Mouse (Mus musculus) lung, embryonic 14.5 days (tissue): ENCODE data around the gene Nos3. TPM values are rescaled to one million over a fixed set of nuclear protein-coding genes. Genes with fewer than 3 reads are reported as not detected.

ENCODE experiments used
- ATAC-seq: fragments of 200-750 bp; cut with Nextera tagmentation; 2 replicates; pipeline ENCODE4 v1.8.0; 2017; ENCODE audit warnings: mild to moderate bottlenecking, moderate TSS enrichment, moderate library complexity; ENCODE audit not compliant: insufficient read depth
- DNase-seq: peaks from one replicate; pipeline ENCODE4 v3.0.0-alpha.2; 2015
- H3K27ac ChIP-seq: fragments of 300-500 bp; sonication (generic); 2 replicates; pipeline ENCODE4 v1.5.1; 2014; ENCODE audit warnings: low read depth, mild to moderate bottlenecking, moderate library complexity
- H3K27me3 ChIP-seq: fragments of 300-500 bp; sonication (generic); 2 replicates; pipeline ENCODE4 v1.6.1; 2014; ENCODE audit warnings: low read length, control low read depth; ENCODE audit not compliant: insufficient read depth
- H3K36me3 ChIP-seq: fragments of 300-500 bp; sonication (generic); 2 replicates; pipeline ENCODE4 v1.6.1; 2014; ENCODE audit warnings: control low read depth; ENCODE audit not compliant: insufficient read depth
- H3K4me1 ChIP-seq: fragments of 300-500 bp; sonication (generic); 2 replicates; pipeline ENCODE4 v1.6.1; 2014; ENCODE audit warnings: antibody characterized with exemption, control low read depth; ENCODE audit not compliant: insufficient read depth
- H3K4me2 ChIP-seq: fragments of 300-500 bp; sonication (generic); 2 replicates; pipeline ENCODE4 v1.6.1; 2014; ENCODE audit warnings: mild to moderate bottlenecking
- H3K4me3 ChIP-seq: fragments of 300-500 bp; sonication (generic); 2 replicates; pipeline ENCODE4 v1.5.1; 2014; ENCODE audit warnings: low read depth, low read length
- H3K9ac ChIP-seq: fragments of 300-500 bp; sonication (generic); 2 replicates; pipeline ENCODE4 v1.6.1; 2014
- H3K9me3 ChIP-seq: fragments of 300-500 bp; sonication (generic); 2 replicates; pipeline ENCODE4 v1.6.1; 2016; ENCODE audit warnings: low read depth, low read length, control low read depth
- CTCF ChIP-seq: IDR thresholded peaks from 2 replicates; pipeline ENCODE4 v1.5.1; 2016; ENCODE audit warnings: antibody characterized with exemption, low read depth
- WGBS: fragments of 180-500 bp; shearing (Covaris S2); extraction: QIAGEN DNeasy Blood & Tissue Kit; methylation state at CpG from one replicate; pipeline ENCODE4 v1.1.7; 2014; 5-methylcytosine and 5-hydroxymethylcytosine counted together
- polyA plus RNA-seq: library from polyadenylated mRNA; unstranded; fragments of >200 nt; fragmentation: Nextera tagmentation; extraction: Ambion mirVana; gene quantifications from 2 replicates; pipeline ENCODE4 v1.2.1, GENCODE M21; 2014

Gene Nos3
- polyA plus RNA-seq, result 13.8 and 15.7 TPM in 2 replicates

- Histone ChIP-seq H3K4me1 (no peaks in the 10 kb centered on the region), H3K27me3 (no peaks in the 10 kb centered on the region), H3K4me2 (peak within 1 kb of the TSS; percentile 46), H3K9ac (0 out of 2 replicates have a peak within 1 kb of the TSS, but pooled peaks have one; percentile 4), H3K9me3 (no peaks in the 10 kb centered on the region), H3K36me3 (no peaks in the 10 kb centered on the region), H3K27ac (peak within 1 kb of the TSS; percentile 19; the same call in 1 of the 2 replicates), H3K4me3 (peak within 1 kb of the TSS; percentile 23)
- WGBS, result 50% methylated on average over 12 of the region's 12 CpGs
- peak; percentile 47 for DNase-seq
- no peak; the same call in 1 of the 2 replicates for ATAC-seq
- no peak for TF ChIP-seq CTCF
Observed at GRCm38 (mm10) chr5:24364508-24364907, at the start of gene Nos3. Gene Nos3 (plus strand): TSS chr5:24364810.

DNA sequence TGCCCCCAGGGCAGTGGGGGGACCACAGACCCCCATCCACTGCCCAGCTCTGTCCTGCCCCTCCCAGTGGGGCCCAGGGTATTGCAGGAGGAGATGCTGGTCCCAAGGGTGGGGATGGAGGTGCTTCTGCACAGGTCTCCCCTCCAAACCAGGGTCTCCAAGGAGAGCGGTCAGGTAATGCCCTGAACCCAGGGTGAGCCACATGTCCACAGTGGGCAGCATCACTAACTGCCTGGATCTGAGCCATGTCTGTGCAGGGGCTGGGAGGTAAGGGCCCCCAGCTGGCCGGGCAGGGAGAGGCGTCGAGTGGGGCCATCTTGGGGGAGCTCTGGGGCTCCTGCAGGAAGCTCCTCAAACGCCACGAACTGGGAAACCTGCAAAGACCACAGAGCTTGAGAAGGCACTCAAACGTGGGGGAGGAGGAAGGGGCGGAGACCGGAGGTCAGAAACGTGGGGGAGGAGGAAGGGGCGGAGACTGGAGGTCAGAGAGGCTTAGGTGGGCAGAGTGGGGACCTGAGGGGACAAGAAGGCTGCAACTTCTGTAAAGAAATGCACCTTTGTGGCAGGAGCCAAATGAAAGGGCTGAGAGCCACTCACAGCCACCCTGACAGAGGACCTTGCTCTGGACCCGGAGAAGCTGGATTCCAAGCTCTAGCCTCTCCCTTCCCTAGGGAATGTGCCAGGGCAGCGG lies 44.7 kb upstream of the Nos3 start:
- TF ChIP-seq CTCF, result no peak
- H3K9ac ChIP-seq, result no peak overlapping the region
- peak overlapping the region; percentile 31 for H3K4me2 ChIP-seq
- peaks cover 10% of the 10 kb centered on the region; the same call in 1 of the 2 replicates for H3K36me3 ChIP-seq
- ATAC-seq (peak; percentile 49; the same call in 1 of the 2 replicates), DNase-seq (peak; percentile 56)
- peaks cover 11% of the 10 kb centered on the region; the same call in 1 of the 2 replicates for H3K4me1 ChIP-seq
- no peak overlapping the region for H3K4me3 ChIP-seq
- 17% methylated on average over 13 of the region's 13 CpGs for WGBS
- peaks cover 7% of the 10 kb centered on the region; the same call in 1 of the 2 replicates for H3K27me3 ChIP-seq
- no peaks in the 10 kb centered on the region for H3K9me3 ChIP-seq
- peak overlapping the region; percentile 16; the same call in 1 of the 2 replicates for H3K27ac ChIP-seq

- Histone ChIP-seq H3K9me3 (no peaks in the 10 kb centered on the region), H3K27me3 (peaks cover 7% of the 10 kb centered on the region; the same call in 1 of the 2 replicates), H3K4me1 (peaks cover 11% of the 10 kb centered on the region; the same call in 1 of the 2 replicates), H3K27ac (peak overlapping the region; percentile 15; the same call in 1 of the 2 replicates), H3K4me2 (peak overlapping the region; percentile 31), H3K9ac (no peak overlapping the region), H3K36me3 (peaks cover 11% of the 10 kb centered on the region; the same call in 1 of the 2 replicates), H3K4me3 (no peak overlapping the region)
- ATAC-seq, result peak; percentile 4; the same call in 1 of the 2 replicates
- no peak for DNase-seq
- 37% methylated on average over 6 of the region's 6 CpGs for WGBS
- no peak for TF ChIP-seq CTCF
Observed at GRCm38 (mm10) chr5:24320467-24320813, 44.2 kb upstream of the Nos3 start.

GRCm38 (mm10) chr5:24320894-24321293 lies 43.7 kb upstream of the Nos3 start:
- TF ChIP-seq CTCF, result no peak
- H3K9me3 ChIP-seq, result no peaks in the 10 kb centered on the region
- H3K4me1 ChIP-seq, result peaks cover 11% of the 10 kb centered on the region; the same call in 1 of the 2 replicates
- peaks cover 7% of the 10 kb centered on the region; the same call in 1 of the 2 replicates for H3K27me3 ChIP-seq
- H3K9ac ChIP-seq, result no peak overlapping the region
- no peak for DNase-seq
- H3K4me2 ChIP-seq, result 0 out of 2 replicates have a peak overlapping the region, but pooled peaks have one; percentile 31
- no peak overlapping the region for H3K27ac ChIP-seq
- peaks cover 15% of the 10 kb centered on the region; the same call in 1 of the 2 replicates for H3K36me3 ChIP-seq
- ATAC-seq, result no peak
- 54% methylated on average over 5 of the region's 5 CpGs for WGBS
- H3K4me3 ChIP-seq, result no peak overlapping the region

GRCm38 (mm10) chr5:24321711-24322682 lies 42.6 kb upstream of the Nos3 start:
- no peak for ATAC-seq

GRCm38 (mm10) chr5:24325251-24325650 lies 39.4 kb upstream of the Nos3 start:
- H3K9ac ChIP-seq, result no peak overlapping the region

More at GRCm38 (mm10) chr5:24321711-24322682, 42.6 kb upstream of the Nos3 start:
- H3K4me3 ChIP-seq, result no peak overlapping the region
- no peaks in the 10 kb centered on the region for H3K9me3 ChIP-seq
- peaks cover 20% of the 10 kb centered on the region; the same call in 1 of the 2 replicates for H3K36me3 ChIP-seq
- H3K27me3 ChIP-seq, result peaks cover 7% of the 10 kb centered on the region; the same call in 1 of the 2 replicates
- no peak for TF ChIP-seq CTCF
- peaks cover 11% of the 10 kb centered on the region; the same call in 1 of the 2 replicates for H3K4me1 ChIP-seq
- no peak for DNase-seq
- no peak overlapping the region for H3K27ac ChIP-seq
- no peak overlapping the region for H3K4me2 ChIP-seq
- H3K9ac ChIP-seq, result no peak overlapping the region
- WGBS, result 20% methylated on average over 22 of the region's 22 CpGs

More at GRCm38 (mm10) chr5:24325251-24325650, 39.4 kb upstream of the Nos3 start:
- WGBS, result 46% methylated on average over 14 of the region's 14 CpGs
- Histone ChIP-seq H3K27me3 (peaks cover 7% of the 10 kb centered on the region; the same call in 1 of the 2 replicates), H3K27ac (no peak overlapping the region), H3K4me1 (peaks cover 16% of the 10 kb centered on the region), H3K9me3 (no peaks in the 10 kb centered on the region), H3K4me2 (no peak overlapping the region), H3K4me3 (no peak overlapping the region), H3K36me3 (peaks cover 16% of the 10 kb centered on the region; the same call in 1 of the 2 replicates)
- TF ChIP-seq CTCF, result no peak
- DNase-seq, result no peak
- ATAC-seq, result no peak
